Mouse (Mus musculus): Measurements from ENCODE around the gene Sema5a. TPM values are rescaled to one million over a fixed set of nuclear protein-coding genes. Genes with fewer than 3 reads are reported as not detected.

Gene Sema5a
- total and polyA plus RNA-seq, 2 experiments from 2014 or later: 7.6 to 21.5 TPM

GRCm38 (mm10) chr15:32558925-32559324 is 314.3 kb downstream of the Sema5a start:
- Histone ChIP-seq H3K4me2 (ENCODE audit: low read depth) (no peak overlapping the region), H3K9me3 (ENCODE audit: low read length) (no peaks in the 10 kb centered on the region), H3K4me3 (ENCODE audit: low read depth, low read length) (no peak overlapping the region), H3K27ac (ENCODE audit: low read depth, low read length) (no peak overlapping the region), H3K36me3 (ENCODE audit: insufficient read depth) (no peaks in the 10 kb centered on the region), H3K4me1 (ENCODE audit: insufficient read depth) (no peaks in the 10 kb centered on the region), H3K9ac (no peak overlapping the region), H3K27me3 (ENCODE audit: insufficient read depth, low read length) (no peaks in the 10 kb centered on the region)
- ATAC-seq (no peak), DNase-seq (no peak)
- no peak for TF ChIP-seq CTCF (IDR thresholded peaks at IDR 0.05; ENCODE audit: low read depth)
- WGBS: over 99% methylated on average over 2 of the region's 2 CpGs

DNA sequence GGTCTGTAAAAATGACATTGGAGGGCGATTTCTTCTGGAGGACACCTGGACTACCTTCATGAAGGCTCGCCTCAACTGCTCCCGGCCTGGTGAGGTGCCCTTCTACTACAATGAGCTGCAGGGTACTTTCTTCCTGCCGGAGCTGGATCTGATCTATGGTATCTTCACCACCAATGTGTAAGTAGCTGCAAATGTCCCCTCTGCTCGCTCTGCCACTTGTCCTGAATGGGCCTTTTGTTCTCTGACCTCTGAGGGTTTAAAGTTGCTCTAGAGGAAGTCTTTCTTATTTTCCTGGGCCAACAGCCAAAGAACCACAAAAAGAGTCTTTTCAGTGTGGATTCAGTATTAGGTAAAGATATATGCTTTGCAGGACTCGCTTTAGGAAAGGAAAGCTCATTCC is 318.0 kb downstream of the Sema5a start:
- no peaks in the 10 kb centered on the region for H3K36me3 ChIP-seq (ENCODE audit: insufficient read depth)
- WGBS: 62% methylated on average over 6 of the region's 6 CpGs
- ATAC-seq (no peak), DNase-seq (no peak)
- H3K4me2 ChIP-seq (ENCODE audit: low read depth): no peak overlapping the region
- no peak overlapping the region for H3K4me3 ChIP-seq (ENCODE audit: low read depth, low read length)
- H3K9me3 ChIP-seq (ENCODE audit: low read length): no peaks in the 10 kb centered on the region
- no peaks in the 10 kb centered on the region for H3K27me3 ChIP-seq (ENCODE audit: insufficient read depth, low read length)
- H3K27ac ChIP-seq (ENCODE audit: low read depth, low read length): no peak overlapping the region
- H3K9ac ChIP-seq: no peak overlapping the region
- TF ChIP-seq CTCF (IDR thresholded peaks at IDR 0.05; ENCODE audit: low read depth): no peak
- H3K4me1 ChIP-seq (ENCODE audit: insufficient read depth): no peaks in the 10 kb centered on the region

DNA sequence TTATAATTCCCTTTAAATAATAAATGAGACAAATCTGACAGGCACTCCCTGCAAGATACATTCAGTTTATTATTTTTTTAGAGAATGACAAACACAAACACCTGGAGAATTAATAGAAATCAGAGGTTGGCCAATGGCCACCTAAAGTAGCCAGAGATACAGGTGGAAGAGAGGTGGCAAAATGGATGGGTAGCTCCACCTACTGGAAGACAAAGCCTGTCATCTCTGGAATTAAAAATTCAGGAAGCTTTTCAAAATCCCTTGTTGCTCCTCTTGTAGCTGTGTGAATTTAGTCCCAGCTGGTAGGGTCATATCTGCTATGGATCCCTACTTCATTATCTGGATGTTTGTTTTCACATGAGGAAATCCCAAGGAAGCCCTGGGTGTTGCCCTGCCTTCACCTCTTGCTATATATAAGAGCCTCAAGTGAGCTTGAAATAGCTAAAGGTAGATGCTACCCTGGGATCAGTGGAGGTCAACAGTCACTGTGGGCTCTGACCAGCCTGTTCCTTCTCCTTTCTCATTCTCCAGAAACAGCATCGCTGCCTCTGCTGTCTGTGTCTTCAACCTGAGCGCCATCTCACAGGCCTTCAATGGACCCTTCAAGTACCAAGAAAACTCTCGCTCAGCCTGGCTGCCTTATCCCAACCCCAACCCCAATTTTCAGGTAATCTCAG is 323.7 kb downstream of the Sema5a start:
- 25% methylated on average over 3 of the region's 3 CpGs for WGBS
- ATAC-seq: no peak
- peak; percentile 52 for TF ChIP-seq CTCF (IDR thresholded peaks at IDR 0.05; ENCODE audit: low read depth)
- Histone ChIP-seq H3K4me2 (ENCODE audit: low read depth) (no peak overlapping the region), H3K9me3 (ENCODE audit: low read length) (no peaks in the 10 kb centered on the region), H3K27ac (ENCODE audit: low read depth, low read length) (no peak overlapping the region), H3K4me3 (ENCODE audit: low read depth, low read length) (no peak overlapping the region), H3K27me3 (ENCODE audit: insufficient read depth, low read length) (no peaks in the 10 kb centered on the region), H3K36me3 (ENCODE audit: insufficient read depth) (no peaks in the 10 kb centered on the region), H3K4me1 (ENCODE audit: insufficient read depth) (peaks cover 2% of the 10 kb centered on the region; the same call in 1 of the 2 replicates), H3K9ac (no peak overlapping the region)
- peak; percentile 26 for DNase-seq

- no peak for TF ChIP-seq CTCF (IDR thresholded peaks at IDR 0.05; ENCODE audit: low read depth)
- H3K36me3 ChIP-seq (ENCODE audit: insufficient read depth): no peaks in the 10 kb centered on the region
- 14% methylated on average over 6 of the region's 6 CpGs for whole genome bisulfite sequencing
- peaks cover 2% of the 10 kb centered on the region; the same call in 1 of the 2 replicates for H3K4me1 ChIP-seq (ENCODE audit: insufficient read depth)
- no peaks in the 10 kb centered on the region for H3K27me3 ChIP-seq (ENCODE audit: insufficient read depth, low read length)
- no peak overlapping the region for H3K4me2 ChIP-seq (ENCODE audit: low read depth)
- H3K4me3 ChIP-seq (ENCODE audit: low read depth, low read length): no peak overlapping the region
- no peaks in the 10 kb centered on the region for H3K9me3 ChIP-seq (ENCODE audit: low read length)
- no peak overlapping the region for H3K27ac ChIP-seq (ENCODE audit: low read depth, low read length)
- H3K9ac ChIP-seq: no peak overlapping the region
- DNase-seq (peak; percentile 19), ATAC-seq (peak; percentile 93)
Measured at GRCm38 (mm10) chr15:32568858-32569387, 324.3 kb downstream of the Sema5a start.

DNA sequence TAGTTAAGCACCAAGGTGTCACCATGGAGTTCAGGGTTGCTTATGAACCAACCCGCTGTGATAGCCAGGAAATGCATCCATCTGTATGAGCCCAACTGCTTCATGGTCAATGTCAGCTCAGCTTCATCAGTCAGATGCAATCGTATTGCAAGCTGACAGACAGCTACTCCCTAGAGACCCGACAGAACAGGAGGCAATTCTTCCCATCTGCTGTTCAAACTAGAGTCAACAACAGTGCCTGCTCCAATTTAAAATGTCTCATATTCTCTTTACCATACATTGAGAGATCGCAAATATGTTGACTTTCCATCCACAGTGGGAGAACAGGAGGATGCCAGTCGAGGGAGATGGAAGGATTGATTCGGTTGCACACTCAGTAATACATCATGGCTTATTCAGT is 329.7 kb downstream of the Sema5a start:
- TF ChIP-seq CTCF (IDR thresholded peaks at IDR 0.05; ENCODE audit: low read depth): no peak
- 69% methylated on average over 6 of the region's 6 CpGs for WGBS
- no peaks in the 10 kb centered on the region for H3K4me1 ChIP-seq (ENCODE audit: insufficient read depth)
- no peaks in the 10 kb centered on the region for H3K36me3 ChIP-seq (ENCODE audit: insufficient read depth)
- H3K4me2 ChIP-seq (ENCODE audit: low read depth): no peak overlapping the region
- H3K4me3 ChIP-seq (ENCODE audit: low read depth, low read length): no peak overlapping the region
- no peak for DNase-seq
- no peak overlapping the region for H3K9ac ChIP-seq
- H3K27ac ChIP-seq (ENCODE audit: low read depth, low read length): no peak overlapping the region
- no peaks in the 10 kb centered on the region for H3K27me3 ChIP-seq (ENCODE audit: insufficient read depth, low read length)
- H3K9me3 ChIP-seq (ENCODE audit: low read length): no peaks in the 10 kb centered on the region
- no peak for ATAC-seq

DNA sequence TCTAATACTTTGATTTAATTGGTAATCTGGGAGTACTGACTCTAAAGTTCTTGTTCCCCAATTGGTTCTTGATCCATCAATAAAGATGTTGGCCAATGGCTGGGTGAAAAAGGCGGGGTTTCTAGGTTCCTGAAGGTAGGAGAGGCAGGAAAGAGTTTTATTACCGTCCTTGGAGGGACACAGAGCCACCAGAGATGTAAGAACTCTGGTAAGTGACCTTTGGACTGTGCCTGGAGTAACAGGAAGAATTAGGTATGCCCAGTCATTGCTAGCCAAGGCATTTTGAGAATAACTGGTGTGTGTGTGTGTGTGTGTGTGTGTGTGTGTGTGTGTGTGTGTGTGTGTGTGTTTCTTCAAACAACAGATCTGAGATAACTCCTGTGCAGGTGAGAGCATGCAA is 330.6 kb downstream of the Sema5a start:
- H3K4me2 ChIP-seq (ENCODE audit: low read depth): no peak overlapping the region
- no peaks in the 10 kb centered on the region for H3K9me3 ChIP-seq (ENCODE audit: low read length)
- H3K27ac ChIP-seq (ENCODE audit: low read depth, low read length): no peak overlapping the region
- H3K27me3 ChIP-seq (ENCODE audit: insufficient read depth, low read length): no peaks in the 10 kb centered on the region
- no peak for TF ChIP-seq CTCF (IDR thresholded peaks at IDR 0.05; ENCODE audit: low read depth)
- no peak overlapping the region for H3K9ac ChIP-seq
- ATAC-seq (no peak), DNase-seq (no peak)
- H3K4me1 ChIP-seq (ENCODE audit: insufficient read depth): no peaks in the 10 kb centered on the region
- no peak overlapping the region for H3K4me3 ChIP-seq (ENCODE audit: low read depth, low read length)
- H3K36me3 ChIP-seq (ENCODE audit: insufficient read depth): no peaks in the 10 kb centered on the region
- 85% methylated on average over 2 of the region's 2 CpGs for WGBS

DNA sequence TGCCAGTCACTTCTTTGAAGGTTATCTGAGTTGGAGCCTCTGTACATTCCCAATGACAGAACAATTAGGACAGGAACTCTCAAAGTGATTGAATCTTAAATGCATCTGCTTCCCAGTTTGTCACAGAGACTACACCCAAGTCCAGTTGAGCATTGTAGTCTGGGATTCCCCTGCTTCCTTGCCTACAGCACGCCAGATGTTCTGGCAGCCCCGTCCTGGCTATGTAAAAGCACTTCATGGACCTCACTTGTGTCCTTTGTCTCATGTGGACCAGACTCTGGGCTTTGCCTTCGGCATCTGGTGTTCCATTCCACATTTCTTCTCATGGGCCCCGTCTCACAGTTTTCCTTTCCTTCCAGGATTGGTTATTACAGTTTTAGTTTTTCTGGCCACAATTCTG is 334.7 kb downstream of the Sema5a start:
- Histone ChIP-seq H3K27me3 (ENCODE audit: insufficient read depth, low read length) (no peaks in the 10 kb centered on the region), H3K4me1 (ENCODE audit: insufficient read depth) (no peaks in the 10 kb centered on the region), H3K9ac (no peak overlapping the region), H3K9me3 (ENCODE audit: low read length) (no peaks in the 10 kb centered on the region), H3K4me3 (ENCODE audit: low read depth, low read length) (no peak overlapping the region), H3K4me2 (ENCODE audit: low read depth) (no peak overlapping the region), H3K36me3 (ENCODE audit: insufficient read depth) (no peaks in the 10 kb centered on the region), H3K27ac (ENCODE audit: low read depth, low read length) (no peak overlapping the region)
- DNase-seq (no peak), ATAC-seq (no peak)
- WGBS: 81% methylated on average over 4 of the region's 4 CpGs
- TF ChIP-seq CTCF (IDR thresholded peaks at IDR 0.05; ENCODE audit: low read depth): no peak

All from forebrain, postnatal 0 days (tissue).